Mouse (Mus musculus) heart, postnatal 0 days (tissue): Measurements from ENCODE around the gene Syt6.

Experiments
- CTCF ChIP-seq: IDR thresholded peaks from 2 replicates; pipeline ENCODE4 v1.5.1; 2016; ENCODE audit warnings: antibody characterized with exemption, control low read depth, low read depth
- EP300 ChIP-seq: IDR thresholded peaks from 2 replicates; pipeline ENCODE4 v1.6.1; 2016; ENCODE audit warnings: antibody characterized with exemption, low read depth

GRCm38 (mm10) chr3:103683234-103683965, 108.4 kb downstream of the Syt6 start:
- TF ChIP-seq CTCF (no peak), EP300 (no peak)
